Mouse (Mus musculus) MN1 (cell line): ENCODE measurements around the gene Ndufaf3.
"Not testable (repeated sequence)": the region's sequence is repeated elsewhere in the genome, so short reads cannot be mapped to it uniquely, and the experiment has no call there.

ENCODE experiments used
- DNase-seq: peaks from one replicate; pipeline ENCODE4 v3.0.0-alpha.2; 2016; ENCODE audit warnings: low spot score

Ndufaf3 gene

GRCm38 (mm10) chr9:108566815-108567776, at the start of gene Ndufaf3:
Gene Ndufaf3, minus strand, starts transcription at chr9:108567434.
- DNase-seq, result peak; percentile 94

GRCm38 (mm10) chr9:108611488-108611887, 44.3 kb upstream of the Ndufaf3 start:
- DNase-seq, result peak; percentile 30

- DNase-seq, result no peak
Measured at GRCm38 (mm10) chr9:108608889-108609288, 41.7 kb upstream of the Ndufaf3 start.

GRCm38 (mm10) chr9:108607929-108608328, 40.7 kb upstream of the Ndufaf3 start:
- not testable (repeated sequence) for DNase-seq

- no peak for DNase-seq
Measured at GRCm38 (mm10) chr9:108601986-108602385, 34.8 kb upstream of the Ndufaf3 start.

GRCm38 (mm10) chr9:108600011-108600410, 32.8 kb upstream of the Ndufaf3 start:
- no peak for DNase-seq

GRCm38 (mm10) chr9:108599021-108599566, 31.9 kb upstream of the Ndufaf3 start:
- peak; percentile 35 for DNase-seq

- DNase-seq, result peak; percentile 74
Measured at GRCm38 (mm10) chr9:108596998-108597764, 29.9 kb upstream of the Ndufaf3 start, which contains the start of gene P4htm. Gene P4htm, minus strand, starts transcription at chr9:108597667.

- DNase-seq, result no peak
Measured at GRCm38 (mm10) chr9:108594354-108594753, 27.1 kb upstream of the Ndufaf3 start.

- DNase-seq, result peak; percentile 52
Measured at GRCm38 (mm10) chr9:108591462-108591861, 24.2 kb upstream of the Ndufaf3 start.

- peak; percentile 60 for DNase-seq
Measured at GRCm38 (mm10) chr9:108589229-108589628, 22.0 kb upstream of the Ndufaf3 start.

- peak; percentile 95 for DNase-seq
Measured at GRCm38 (mm10) chr9:108587571-108588180, 20.4 kb upstream of the Ndufaf3 start.

GRCm38 (mm10) chr9:108579344-108579690, 12.1 kb upstream of the Ndufaf3 start:
- no peak for DNase-seq

GRCm38 (mm10) chr9:108578545-108579343, 11.5 kb upstream of the Ndufaf3 start, which contains the start of gene Wdr6:
Gene Wdr6, minus strand, starts transcription at chr9:108578739.
- peak; percentile 96 for DNase-seq

GRCm38 (mm10) chr9:108577934-108578544, 10.8 kb upstream of the Ndufaf3 start:
- DNase-seq, result peak; percentile 62

- no peak for DNase-seq
Measured at GRCm38 (mm10) chr9:108577025-108577424, 9.8 kb upstream of the Ndufaf3 start.

GRCm38 (mm10) chr9:108575321-108576297, 8.4 kb upstream of the Ndufaf3 start:
- no peak for DNase-seq

GRCm38 (mm10) chr9:108574921-108575320, 7.7 kb upstream of the Ndufaf3 start:
- no peak for DNase-seq
